Mouse (Mus musculus) mature B cell (primary cell): Measurements from ENCODE around the gene Rsad2.
"Not testable (repeated sequence)": the region's sequence is repeated elsewhere in the genome, so short reads cannot be mapped to it uniquely, and the experiment has no call there.

Experiments used
- in situ Hi-C: fragments of 300-500 bp; cut with MboI; formaldehyde crosslinking; loops from 2 replicates; pipeline ENCODE4 v1.14.3; 2019

The Rsad2 gene

DNA sequence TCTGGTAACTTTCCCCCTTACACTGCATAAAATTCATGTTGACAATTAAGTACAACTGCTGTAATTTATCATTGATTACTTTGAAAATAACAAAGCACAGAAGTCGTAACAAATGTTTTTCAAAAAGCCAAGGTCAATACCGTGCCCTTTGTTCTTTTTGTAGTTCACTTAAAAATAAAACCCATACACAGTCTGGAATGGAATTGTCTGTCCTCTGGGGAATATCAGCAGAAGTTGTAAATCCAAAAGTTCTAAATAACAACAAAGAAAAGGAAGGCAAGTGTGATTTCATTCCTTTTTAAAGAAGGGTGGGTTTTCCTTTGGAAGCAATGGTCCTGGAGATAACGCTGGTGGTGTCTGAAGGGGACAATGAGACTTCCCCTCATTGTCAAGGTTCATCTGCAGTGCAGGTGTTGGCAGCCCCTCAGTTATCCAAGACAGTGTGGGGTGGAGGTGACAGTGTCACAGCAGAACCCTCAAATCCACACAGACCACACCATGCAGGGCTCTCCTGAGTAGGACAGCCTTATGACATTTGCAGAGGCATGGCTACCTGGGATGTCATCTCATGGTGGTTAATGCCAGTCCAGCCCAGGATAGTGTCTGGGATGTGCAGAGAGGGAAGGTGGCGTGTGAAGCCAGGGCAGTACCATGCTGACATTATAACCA, 9.7 kb downstream of the Rsad2 start:
- in situ Hi-C loops: no loop called here

DNA sequence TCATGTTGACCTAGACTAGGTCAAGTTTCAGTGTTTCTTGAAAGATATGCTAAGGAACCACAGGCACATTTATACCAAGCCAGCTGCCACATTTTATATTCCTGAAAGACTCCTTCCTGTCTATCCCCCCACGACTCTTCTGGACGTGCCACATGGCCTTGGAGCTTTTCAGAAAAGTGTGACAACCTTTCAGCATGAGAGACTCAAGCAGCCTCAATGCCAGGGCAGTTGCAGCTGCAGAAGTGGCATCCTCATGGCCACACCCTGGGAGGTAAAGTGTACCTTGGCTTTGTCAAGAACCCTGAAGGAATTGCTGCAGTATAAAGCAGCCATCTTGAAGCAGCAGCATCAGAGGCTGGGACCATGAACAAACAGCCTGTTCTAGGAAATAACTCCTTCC, 11.7 kb downstream of the Rsad2 start:
- in situ Hi-C loops: no loop called here

DNA sequence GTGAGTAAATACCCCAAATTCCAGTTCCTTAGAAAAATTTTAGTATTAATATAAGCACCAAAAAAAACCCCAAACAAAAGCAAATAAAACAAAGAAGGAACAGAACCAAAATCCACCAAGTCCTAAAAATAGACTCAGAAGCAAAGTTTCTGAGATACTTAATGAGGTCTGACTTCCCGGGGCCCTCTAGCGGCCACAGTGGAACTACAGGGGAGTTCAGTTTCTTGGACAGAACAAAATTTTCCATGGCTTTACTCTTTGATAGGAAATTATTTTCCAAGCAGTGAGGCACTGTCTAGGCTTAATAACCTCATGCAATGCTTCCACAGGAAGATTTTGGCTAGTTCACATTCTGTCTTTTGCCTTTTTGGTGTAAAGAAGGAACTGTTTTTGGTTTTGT, 12.2 kb downstream of the Rsad2 start:
- in situ Hi-C loops: no loop called here

DNA sequence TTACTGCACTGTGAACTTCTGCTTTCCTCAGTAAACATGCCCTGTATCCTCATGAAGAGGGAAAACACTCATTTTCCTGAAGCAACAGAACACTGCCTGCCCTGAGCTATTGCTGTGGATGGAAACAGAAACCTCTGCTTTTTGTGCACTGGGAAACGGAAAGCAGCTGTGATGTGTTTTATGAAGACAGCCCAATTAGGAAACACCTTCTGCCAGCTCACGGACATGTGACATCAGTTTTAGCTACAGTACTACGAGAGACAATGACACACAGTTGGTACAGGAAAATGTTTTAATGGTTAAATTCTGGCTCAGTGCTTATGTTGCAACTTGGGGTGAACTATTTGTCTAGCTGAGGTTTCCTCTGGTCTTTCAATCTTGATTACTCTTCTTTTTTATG, 16.9 kb downstream of the Rsad2 start:
- in situ Hi-C loops: no loop called here

DNA sequence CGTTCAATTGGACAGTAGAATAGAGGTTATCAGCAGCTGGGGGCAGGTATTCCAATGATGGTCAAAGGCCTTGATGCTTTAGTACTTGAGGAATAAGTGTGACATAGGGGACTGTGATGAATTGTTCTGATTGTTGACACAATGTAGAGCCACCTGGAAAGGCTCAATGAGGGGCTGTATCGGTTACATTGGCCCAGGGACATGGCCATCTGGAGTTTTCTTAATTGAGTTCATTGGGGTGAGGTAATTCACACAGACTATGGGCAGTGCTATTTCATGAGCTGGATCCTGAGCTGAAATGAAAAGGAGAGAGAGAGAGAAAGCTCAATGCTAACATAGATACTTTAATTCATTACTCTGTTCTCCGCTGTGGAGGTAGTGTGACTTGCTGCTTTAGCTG, 18.3 kb downstream of the Rsad2 start:
- in situ Hi-C loops: no loop called here

DNA sequence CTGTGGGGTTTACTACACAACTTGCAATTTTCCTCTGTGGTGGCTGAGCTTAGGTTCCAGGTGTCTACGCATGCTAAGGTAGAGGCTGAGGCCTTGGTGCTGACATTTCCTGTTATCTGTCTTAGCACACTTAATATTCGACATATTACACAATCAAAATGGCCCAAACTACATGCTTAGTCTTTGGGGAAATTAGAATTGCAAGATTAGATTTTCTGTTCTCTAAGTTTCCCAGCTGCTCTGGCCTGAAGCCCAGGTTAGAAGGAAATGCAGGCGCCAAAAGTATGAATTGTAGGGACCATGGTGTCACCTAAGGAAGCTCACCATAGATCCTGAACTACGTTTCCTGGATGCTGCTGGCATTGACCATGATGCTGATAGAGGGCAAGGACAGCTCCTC, 19.9 kb downstream of the Rsad2 start:
- in situ Hi-C loops: no loop called here

DNA sequence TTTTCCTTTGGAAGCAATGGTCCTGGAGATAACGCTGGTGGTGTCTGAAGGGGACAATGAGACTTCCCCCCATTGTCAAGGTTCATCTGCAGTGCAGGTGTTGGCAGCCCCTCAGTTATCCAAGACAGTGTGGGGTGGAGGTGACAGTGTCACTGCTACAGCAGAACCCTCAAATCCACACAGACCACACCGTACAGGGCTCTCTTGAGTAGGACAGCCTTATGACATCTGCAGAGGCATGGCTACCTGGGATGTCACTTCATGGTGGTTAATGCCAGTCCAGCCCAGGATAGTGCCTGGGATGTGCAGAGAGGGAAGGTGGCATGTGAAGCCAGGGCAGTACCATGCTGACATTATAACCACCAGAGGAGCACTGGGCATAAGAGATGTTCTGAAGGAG, 27.5 kb downstream of the Rsad2 start:
- in situ Hi-C loops: not testable (repeated sequence)

DNA sequence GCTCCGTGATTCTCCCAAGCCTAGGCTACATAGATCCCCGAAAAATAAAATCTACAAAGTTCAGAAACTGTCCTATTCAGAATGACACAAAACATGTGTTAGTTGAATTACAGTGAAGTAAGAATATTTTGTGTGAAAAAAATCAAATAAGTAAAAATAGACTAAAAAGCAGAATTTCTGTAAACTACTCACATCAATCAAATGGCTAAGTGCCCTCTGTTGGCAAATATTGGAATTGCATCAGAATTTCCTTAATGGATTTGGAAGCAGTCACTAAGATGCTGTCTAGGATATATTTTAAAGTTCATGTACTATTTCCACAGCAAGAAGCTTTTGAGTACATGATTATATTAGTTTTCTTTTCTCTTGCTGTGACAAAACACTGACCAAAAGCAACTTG, 31.4 kb downstream of the Rsad2 start:
- in situ Hi-C loops: no loop called here

DNA sequence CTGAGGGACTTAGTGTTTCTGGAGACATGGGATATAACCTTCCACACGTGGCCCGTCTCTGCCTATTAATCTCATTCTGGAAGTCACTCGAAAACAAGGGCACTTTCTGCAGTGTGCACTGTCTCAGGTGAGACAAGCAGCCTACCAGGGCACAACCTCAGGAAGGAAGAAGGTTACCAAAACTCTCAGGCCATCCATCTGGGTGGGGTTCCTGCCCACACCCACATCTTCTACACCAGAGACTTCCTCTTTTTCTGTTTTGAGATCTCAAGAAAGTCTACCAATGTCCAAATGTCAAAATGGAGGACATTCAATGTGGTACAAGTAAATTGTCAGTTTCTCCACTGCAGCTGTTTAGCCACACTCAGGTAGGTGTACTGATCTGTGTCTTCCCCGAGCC, 37.9 kb downstream of the Rsad2 start:
- in situ Hi-C loops: no loop called here

DNA sequence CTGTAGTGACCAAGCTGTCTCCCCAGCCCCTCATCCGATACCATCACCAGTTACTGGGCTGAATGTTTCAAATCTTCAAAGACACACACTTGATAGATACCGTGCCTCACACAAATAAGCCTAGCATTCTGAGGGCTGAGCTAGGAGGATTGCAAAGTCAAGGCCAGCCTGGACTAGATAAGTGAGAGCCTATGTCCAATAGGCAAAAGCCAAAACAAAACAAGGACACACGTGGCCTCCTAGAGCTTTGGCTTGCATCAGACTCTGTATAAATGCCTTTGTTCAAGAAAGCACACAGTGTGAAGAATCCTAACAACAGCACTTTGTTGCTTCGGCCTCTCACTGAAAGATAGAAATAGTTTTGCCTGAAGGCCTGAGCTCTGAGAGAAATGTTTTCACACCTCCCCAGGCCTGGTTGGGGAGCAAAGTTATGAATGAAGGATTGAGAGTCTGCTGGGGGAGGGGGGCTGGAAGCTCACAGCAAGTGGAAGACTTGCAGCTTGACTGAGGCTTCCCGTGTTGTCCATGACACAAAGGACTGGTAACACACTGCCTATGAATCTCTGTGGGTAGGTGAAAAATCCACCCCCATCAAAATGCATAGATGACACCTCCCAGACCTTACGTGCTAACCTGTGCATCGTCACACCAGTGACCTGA, 39.5 kb downstream of the Rsad2 start:
- in situ Hi-C loops: no loop called here

DNA sequence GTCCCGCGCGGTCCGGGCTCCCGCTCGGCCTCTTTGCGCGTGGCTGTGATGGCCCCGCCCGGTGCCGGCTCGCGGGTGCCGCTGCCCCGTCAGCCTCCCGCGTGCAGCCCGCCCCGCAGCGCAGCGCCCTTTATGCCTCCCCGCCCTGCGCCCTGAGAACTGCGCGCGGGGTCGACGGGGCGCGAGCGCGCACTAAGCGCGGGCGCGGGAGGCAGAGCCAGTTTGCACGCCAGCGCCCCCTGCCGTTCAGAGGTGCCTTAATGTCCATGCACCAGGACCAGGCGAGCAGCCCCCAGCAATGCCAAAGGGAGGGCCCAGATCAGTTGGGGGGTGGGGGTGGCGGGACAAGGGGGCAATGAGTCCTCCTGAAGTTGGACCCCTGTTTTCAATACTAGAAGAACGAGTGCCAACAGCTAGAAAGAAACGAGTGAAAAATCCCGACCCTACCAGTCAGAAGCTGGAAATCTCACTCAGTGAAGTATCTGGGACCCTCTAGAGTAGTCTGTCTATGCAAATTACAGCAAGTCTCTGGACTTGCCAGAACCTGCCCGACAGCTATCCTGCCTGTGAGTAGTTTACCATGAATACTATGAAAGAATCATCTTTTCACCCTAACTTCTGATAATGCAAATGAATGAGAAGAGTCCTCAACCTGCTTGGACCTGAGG, 41.0 kb downstream of the Rsad2 start, which contains the start of gene Rnf144a:
Gene Rnf144a, minus strand, starts transcription at position 151 of the 668 bp plus-strand sequence.
- in situ Hi-C loops: no loop called here

DNA sequence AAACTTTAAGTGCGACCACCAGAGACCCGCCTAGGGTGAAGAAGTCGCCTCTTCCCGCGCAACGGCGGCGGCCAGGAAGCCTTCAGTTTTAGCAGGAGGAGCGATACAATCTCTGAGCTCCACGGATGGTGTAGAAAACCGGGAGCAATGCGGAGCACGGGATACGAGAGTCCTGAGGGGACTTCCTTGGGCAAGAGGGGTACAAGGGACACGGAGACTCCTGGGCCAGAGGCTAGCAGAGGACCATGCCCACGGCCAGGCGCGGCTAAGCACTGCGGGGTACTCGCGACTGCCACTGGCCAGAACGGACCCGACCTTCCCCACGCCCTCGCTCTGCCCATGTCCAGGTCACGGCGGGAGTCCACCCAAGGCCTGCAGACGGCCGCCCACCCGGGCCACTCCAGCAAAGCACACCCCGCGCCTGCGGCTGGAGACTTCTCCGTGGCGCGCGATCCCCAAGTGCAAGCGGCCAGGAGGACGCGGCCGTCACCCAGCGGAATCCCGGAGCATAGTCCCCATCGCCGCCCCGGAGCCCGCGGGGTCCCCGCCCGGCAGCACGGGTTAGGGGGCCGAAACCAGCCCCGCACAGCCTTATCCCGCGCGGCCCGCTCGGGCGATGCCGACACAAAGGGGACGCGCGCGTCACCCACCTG, 41.7 kb downstream of the Rsad2 start:
- in situ Hi-C loops: no loop called here

DNA sequence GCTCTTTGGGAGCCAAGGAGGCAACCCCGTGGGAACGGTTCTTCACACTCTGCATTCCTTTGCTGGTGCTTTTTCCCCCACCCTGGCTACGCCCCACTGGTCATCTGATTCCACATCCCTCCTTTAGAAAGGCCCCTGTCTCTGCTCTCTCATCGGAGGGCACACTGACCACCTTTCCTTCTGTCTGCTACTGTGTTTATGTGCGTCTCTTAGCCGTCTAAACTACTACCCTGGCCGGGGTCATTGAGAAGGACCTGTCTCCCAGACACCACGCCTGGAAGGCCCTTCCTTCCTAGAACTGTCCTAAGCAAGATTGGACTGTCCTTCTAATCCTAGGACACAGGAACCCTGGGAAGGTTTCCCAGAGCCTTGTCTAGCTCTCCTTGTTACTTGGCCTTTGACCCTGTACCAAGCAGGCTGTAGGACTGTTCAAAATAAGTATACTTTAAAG, 42.3 kb downstream of the Rsad2 start:
- in situ Hi-C loops: no loop called here

DNA sequence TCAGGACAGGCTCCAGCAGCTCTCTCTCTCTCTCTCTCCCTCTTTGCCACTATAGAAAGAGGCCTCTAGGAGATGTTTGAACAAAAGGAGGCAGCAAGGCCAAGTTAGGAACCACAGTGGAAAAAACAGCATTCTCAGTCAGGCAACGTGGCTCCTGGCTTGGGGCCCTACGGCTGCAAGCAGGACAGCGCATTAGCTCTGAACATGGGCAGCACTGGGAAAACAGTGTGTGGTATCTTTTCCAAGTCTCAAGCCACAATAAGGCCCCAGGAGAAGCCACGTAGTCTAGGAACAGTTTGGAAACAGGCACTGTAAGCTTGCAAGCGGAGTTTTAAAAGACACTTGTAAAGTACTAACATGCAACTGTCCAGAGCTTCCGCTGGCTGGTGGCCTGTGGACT, 43.5 kb downstream of the Rsad2 start:
- in situ Hi-C loops: no loop called here

DNA sequence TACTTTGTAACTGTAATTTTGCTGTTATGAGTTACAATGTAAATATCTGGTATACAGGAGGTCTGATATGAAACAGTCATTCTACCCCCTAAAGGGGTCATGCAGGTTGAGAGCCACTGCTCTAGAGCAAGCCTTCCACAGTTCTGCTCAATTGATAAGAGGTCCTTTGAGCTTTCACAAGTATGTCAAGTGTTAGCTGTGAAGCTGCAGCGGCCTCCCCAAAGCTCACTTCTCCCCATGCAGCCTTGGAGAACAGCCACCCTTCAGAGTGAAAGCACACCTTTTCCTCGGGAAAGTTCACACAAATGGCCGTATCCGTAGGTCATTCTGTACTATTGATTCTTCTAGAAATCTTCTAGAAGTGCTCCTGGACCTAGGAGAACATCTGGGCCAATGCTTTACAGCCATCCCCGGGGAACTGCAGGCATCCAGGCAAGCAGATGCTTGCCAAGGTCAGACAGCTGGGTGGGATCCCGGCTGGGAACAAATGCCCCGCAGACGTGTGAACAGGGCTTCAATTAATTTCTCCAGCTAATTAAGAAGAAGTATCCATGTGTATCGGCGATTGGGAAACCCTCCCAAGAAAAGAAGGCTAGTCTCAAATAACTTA, 44.3 kb downstream of the Rsad2 start:
- in situ Hi-C loops: no loop called here

DNA sequence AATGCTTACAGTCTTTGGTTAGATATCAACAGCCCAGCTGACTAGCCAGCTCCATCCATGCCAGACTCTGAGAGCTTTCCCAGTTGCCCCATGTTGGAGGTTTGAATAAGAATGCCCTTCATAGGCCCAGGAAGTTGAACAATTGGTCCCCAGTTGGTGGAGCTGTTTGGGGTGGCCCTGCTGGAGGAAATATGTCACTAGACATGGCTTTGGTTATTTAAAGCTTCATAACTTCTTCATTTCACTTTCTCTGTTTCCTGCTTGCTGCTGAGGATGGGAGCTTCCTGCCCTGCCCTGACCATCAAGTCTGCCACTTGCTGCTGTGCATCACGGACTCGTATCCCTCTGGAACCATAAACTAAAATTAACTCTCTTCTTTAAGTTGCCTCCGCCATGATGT, 45.8 kb downstream of the Rsad2 start:
- in situ Hi-C loops: no loop called here

DNA sequence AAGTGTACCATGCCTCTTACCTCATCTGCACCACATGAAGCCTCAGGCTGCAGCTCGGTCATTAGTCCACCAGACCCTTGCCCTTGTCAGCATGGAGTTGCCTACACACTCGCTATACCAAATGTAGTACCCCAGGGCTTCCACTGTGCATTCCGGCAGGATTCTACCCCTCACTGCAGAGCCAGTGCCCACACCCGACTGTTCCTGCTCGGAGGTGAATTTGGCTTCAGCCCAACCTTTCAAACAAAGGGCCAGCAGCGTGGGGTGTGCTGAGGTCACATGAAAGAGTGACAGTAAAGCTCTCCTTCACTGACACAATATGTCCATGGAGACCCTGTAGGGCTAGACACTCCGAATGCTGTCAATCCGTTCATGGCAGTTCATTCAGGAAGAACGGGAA, 47.5 kb downstream of the Rsad2 start:
- in situ Hi-C loops: no loop called here

DNA sequence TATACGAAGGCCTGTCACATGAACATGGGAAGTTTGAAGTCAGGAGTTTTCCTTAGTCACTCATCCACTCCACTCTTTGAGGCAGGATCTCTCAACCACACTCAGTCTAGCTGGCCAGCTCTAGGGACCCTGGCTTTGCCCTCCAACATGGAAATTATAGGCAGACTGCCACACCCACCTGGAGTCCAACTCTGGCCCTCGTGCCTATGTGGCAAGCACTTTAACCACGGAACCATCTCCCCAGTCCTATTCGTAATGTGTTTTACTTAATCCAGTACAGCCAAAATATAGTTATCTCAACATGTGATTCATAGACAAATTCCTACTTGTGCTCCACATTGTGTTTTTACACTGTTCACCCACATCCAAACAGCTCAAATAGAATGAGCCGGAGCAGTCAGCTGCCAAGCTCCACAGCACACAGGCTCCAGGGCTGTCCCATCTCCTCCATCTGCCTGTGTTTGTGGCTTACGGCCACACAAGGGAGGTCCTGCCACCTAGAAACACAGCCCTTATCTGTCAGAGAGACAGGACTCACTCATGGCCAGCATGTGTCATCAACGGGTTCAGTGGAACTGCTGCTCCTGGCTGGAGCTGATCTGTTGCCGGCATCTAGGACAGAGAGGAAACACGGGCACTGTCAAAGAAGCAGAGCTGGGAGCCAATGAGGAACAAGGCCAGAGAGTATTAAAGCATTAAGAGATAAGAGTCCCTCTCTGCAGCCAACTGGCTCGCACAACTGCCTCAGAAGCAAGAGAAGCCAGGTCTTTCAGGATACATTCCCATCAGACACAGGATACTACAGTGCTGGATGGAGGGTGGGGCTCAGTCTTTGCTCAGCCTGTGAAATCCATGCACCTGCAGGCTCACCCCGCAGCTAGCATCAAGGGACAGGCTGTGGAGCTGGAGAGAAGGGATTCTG, 51.2 kb downstream of the Rsad2 start:
- in situ Hi-C loops: no loop called here

DNA sequence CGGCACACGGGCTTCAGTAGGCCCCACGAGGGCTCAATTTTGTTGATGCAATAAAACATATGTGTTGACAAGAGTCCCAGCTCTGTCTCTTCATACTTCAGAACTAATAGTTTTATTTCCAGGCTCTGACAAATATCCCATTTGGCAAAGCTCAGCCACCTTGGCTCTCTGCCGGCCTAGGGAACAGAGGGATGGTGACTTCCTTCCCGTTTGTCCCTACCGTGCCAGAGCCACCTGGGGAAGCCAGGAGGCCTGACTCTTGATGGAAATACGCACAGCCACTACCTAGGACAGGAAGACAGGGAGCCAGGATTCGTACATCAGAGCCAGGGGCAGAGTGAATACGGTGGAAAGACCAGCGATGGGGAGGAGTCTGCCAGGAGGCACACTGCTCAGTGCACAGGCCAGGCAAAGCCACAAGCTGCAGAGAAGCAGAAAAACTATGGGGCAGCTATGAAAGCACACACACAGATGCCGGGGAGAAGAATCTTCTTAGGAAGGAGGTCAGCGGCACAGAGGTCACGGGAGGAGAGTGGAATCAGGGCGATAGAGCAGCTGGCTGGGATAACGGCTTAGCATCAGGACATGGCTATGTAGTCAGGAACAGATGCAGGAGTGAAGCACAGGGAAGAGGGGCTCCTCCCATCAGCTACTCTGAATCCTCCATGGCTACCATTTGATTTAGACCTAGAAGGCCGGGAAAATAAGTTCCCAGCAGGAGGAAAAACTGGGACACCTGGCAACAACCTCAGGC, 52.7 kb downstream of the Rsad2 start:
- in situ Hi-C loops: no loop called here

DNA sequence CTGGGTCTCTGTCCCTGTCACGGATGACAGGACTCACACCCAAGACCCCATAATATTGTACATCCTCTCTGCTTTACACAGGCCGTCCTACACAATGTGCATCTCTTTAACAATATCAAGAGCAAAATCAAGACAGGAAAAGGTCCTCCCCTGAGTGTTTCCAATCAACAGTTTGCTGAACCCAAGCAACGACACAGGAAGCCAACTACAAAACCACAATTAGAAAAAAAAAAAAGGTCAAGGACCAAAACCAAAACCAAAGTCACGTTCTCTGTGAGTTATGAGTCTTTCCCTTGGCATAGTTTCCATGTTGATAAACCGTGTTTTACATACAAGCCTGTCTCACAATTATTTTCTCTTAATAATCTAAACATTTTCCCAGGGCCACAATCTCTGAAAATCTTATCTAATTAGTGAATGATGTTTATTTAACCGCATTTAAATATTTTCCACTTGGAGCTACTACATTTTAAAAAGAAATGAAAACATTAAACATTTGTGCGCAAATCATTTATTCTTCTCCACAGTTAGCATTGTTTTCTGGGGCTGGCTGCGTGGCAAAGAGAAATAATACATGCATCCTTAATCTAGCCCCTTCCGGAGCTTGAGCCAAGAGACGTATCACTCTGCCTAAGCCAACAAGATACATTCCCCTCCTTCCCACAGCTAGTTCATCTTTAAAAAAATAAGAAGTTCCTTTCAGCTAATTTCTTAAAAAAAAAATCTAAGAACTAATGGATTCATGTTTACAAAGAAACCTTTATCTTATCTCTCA, 54.4 kb downstream of the Rsad2 start:
- in situ Hi-C loops: no loop called here
